Mouse (Mus musculus) neutrophil, adult 5-6 weeks (primary cell): ENCODE measurements around the gene Mustn1. TPM values are rescaled to one million over a fixed set of nuclear protein-coding genes. Genes with fewer than 3 reads are reported as not detected.

Source experiments
- ATAC-seq: fragments of 151-379, 151-347 bp; 2 replicates; pipeline ENCODE4 v1.8.0; 2017; ENCODE audit warnings: mild to moderate bottlenecking, moderate TSS enrichment; ENCODE audit not compliant: insufficient number of reproducible peaks, poor library complexity, low FRiP score, severe bottlenecking; ENCODE audit errors: extremely low read depth
- total RNA-seq: library from RNA; stranded (forward); fragments of 200-1000 nt; gene quantifications from 2 replicates; pipeline ENCODE4 v1.2.3, GENCODE M21; 2017

The Mustn1 gene
- total RNA-seq, 1 experiment from 2014 or later: 6.3 TPM

- ATAC-seq: no peak
These were observed 2.5 kb upstream of the Mustn1 start for GRCm38 (mm10) chr14:30876451-30876850.

GRCm38 (mm10) chr14:30877827-30878226, 1.2 kb upstream of the Mustn1 start:
- no peak for ATAC-seq

GRCm38 (mm10) chr14:30879794-30880193, 794 bp downstream of the Mustn1 start:
- ATAC-seq: no peak

- ATAC-seq: no peak
These were observed 1.3 kb downstream of the Mustn1 start for GRCm38 (mm10) chr14:30880251-30880650.

GRCm38 (mm10) chr14:30880811-30881717, 2.1 kb downstream of the Mustn1 start:
- no peak for ATAC-seq

- no peak for ATAC-seq
These were observed 2.7 kb downstream of the Mustn1 start for GRCm38 (mm10) chr14:30881718-30882108.

GRCm38 (mm10) chr14:30885298-30885697, 6.3 kb downstream of the Mustn1 start:
- ATAC-seq: no peak

- no peak for ATAC-seq
These were observed 7.2 kb downstream of the Mustn1 start, which contains the start of gene Itih4 for GRCm38 (mm10) chr14:30886204-30886603. Gene Itih4 (plus strand): TSS chr14:30886476.

GRCm38 (mm10) chr14:30888271-30888732, 9.3 kb downstream of the Mustn1 start:
- no peak for ATAC-seq

GRCm38 (mm10) chr14:30899972-30900371, 21.0 kb downstream of the Mustn1 start:
- no peak for ATAC-seq

- ATAC-seq: no peak
These were observed 23.6 kb downstream of the Mustn1 start for GRCm38 (mm10) chr14:30902628-30903027.

- no peak for ATAC-seq
These were observed 24.0 kb downstream of the Mustn1 start for GRCm38 (mm10) chr14:30903036-30903435.

- ATAC-seq: no peak
These were observed 25.3 kb downstream of the Mustn1 start for GRCm38 (mm10) chr14:30904307-30904706.

- ATAC-seq: no peak
These were observed 27.0 kb downstream of the Mustn1 start for GRCm38 (mm10) chr14:30906001-30906400.

- peak; percentile 78 for ATAC-seq
These were observed 28.8 kb downstream of the Mustn1 start for GRCm38 (mm10) chr14:30907814-30908265.

- no peak for ATAC-seq
These were observed 32.1 kb downstream of the Mustn1 start for GRCm38 (mm10) chr14:30911141-30911540.

GRCm38 (mm10) chr14:30912641-30913040, 33.6 kb downstream of the Mustn1 start:
- no peak for ATAC-seq

- ATAC-seq: no peak
These were observed 34.4 kb downstream of the Mustn1 start for GRCm38 (mm10) chr14:30913404-30913803.

- no peak for ATAC-seq
These were observed 37.5 kb downstream of the Mustn1 start for GRCm38 (mm10) chr14:30916516-30916915.

GRCm38 (mm10) chr14:30922053-30922670, 43.2 kb downstream of the Mustn1 start:
- ATAC-seq: no peak
